Mouse (Mus musculus): Measurements from ENCODE around the gene Tspan4.
"Not testable (repeated sequence)": the region's sequence is repeated elsewhere in the genome, so short reads cannot be mapped to it uniquely, and the experiment has no call there.

Tspan4 gene

GRCm38 (mm10) chr7:141443081-141443821 is 31.8 kb upstream of the Tspan4 start:
- Histone ChIP-seq H3K4me3 (replicated peaks; ENCODE audit: low read length) (peak overlapping the region; percentile 87), H3K36me3 (ENCODE audit: insufficient read depth, low read length) (peaks cover 53% of the 10 kb centered on the region), H3K4me1 (replicated peaks; ENCODE audit: low read depth, low read length) (peaks cover 78% of the 10 kb centered on the region), H3K9me3 (ENCODE audit: low read length) (no peaks in the 10 kb centered on the region), H3K27me3 (ENCODE audit: insufficient read depth, low read length) (no peaks in the 10 kb centered on the region)
- TF ChIP-seq CTCF (conservative IDR thresholded peaks at IDR 0.05; ENCODE audit: low read length) (peak; percentile 51), POU5F1 (IDR thresholded peaks at IDR 0.05; ENCODE audit: borderline replicate concordance, low read length) (no peak)

- peaks cover 76% of the 10 kb centered on the region for H3K4me1 ChIP-seq (replicated peaks; ENCODE audit: low read depth, low read length)
- H3K36me3 ChIP-seq (ENCODE audit: insufficient read depth, low read length), result peaks cover 53% of the 10 kb centered on the region
- TF ChIP-seq CTCF (conservative IDR thresholded peaks at IDR 0.05; ENCODE audit: low read length) (no peak), POU5F1 (IDR thresholded peaks at IDR 0.05; ENCODE audit: borderline replicate concordance, low read length) (no peak), NANOG (IDR thresholded peaks at IDR 0.05; ENCODE audit: borderline replicate concordance, low read length) (no peak)
- peak within 1 kb of the TSS; percentile 87 for H3K4me3 ChIP-seq (replicated peaks; ENCODE audit: low read length)
- no peaks in the 10 kb centered on the region for H3K9me3 ChIP-seq (ENCODE audit: low read length)
- no peaks in the 10 kb centered on the region for H3K27me3 ChIP-seq (ENCODE audit: insufficient read depth, low read length)
Measured at GRCm38 (mm10) chr7:141443828-141444237, 31.2 kb upstream of the Tspan4 start, which contains the start of gene Pidd1. Gene Pidd1, minus strand, starts transcription at chr7:141444025.

- H3K36me3 ChIP-seq (ENCODE audit: insufficient read depth, low read length), result peaks cover 53% of the 10 kb centered on the region
- peaks cover 80% of the 10 kb centered on the region for H3K4me1 ChIP-seq (replicated peaks; ENCODE audit: low read depth, low read length)
- H3K27me3 ChIP-seq (ENCODE audit: insufficient read depth, low read length); H3K9me3 ChIP-seq (ENCODE audit: low read length): not testable (repeated sequence)
- peak overlapping the region; percentile 96 for H3K4me3 ChIP-seq (replicated peaks; ENCODE audit: low read length)
Measured at GRCm38 (mm10) chr7:141446374-141446773, 28.7 kb upstream of the Tspan4 start.

- Histone ChIP-seq H3K4me1 (replicated peaks; ENCODE audit: low read depth, low read length) (peaks cover 79% of the 10 kb centered on the region), H3K4me3 (replicated peaks; ENCODE audit: low read length) (peak within 1 kb of the TSS; percentile 96), H3K27me3 (ENCODE audit: insufficient read depth, low read length) (no peaks in the 10 kb centered on the region), H3K36me3 (ENCODE audit: insufficient read depth, low read length) (peaks cover 53% of the 10 kb centered on the region), H3K9me3 (ENCODE audit: low read length) (no peaks in the 10 kb centered on the region)
- TF ChIP-seq NANOG (IDR thresholded peaks at IDR 0.05; ENCODE audit: borderline replicate concordance, low read length) (no peak), CTCF (conservative IDR thresholded peaks at IDR 0.05; ENCODE audit: low read length) (no peak), POU5F1 (IDR thresholded peaks at IDR 0.05; ENCODE audit: borderline replicate concordance, low read length) (no peak)
Measured at GRCm38 (mm10) chr7:141447110-141447991, 27.7 kb upstream of the Tspan4 start, which contains the start of gene Rplp2. Gene Rplp2, plus strand, starts transcription at chr7:141447370.

GRCm38 (mm10) chr7:141451928-141452327 is 23.1 kb upstream of the Tspan4 start:
- H3K27me3 ChIP-seq (ENCODE audit: insufficient read depth, low read length), result peaks cover 7% of the 10 kb centered on the region
- TF ChIP-seq NANOG (IDR thresholded peaks at IDR 0.05; ENCODE audit: borderline replicate concordance, low read length) (no peak), POU5F1 (IDR thresholded peaks at IDR 0.05; ENCODE audit: borderline replicate concordance, low read length) (no peak), CTCF (conservative IDR thresholded peaks at IDR 0.05; ENCODE audit: low read length) (no peak)
- peaks cover 60% of the 10 kb centered on the region for H3K4me1 ChIP-seq (replicated peaks; ENCODE audit: low read depth, low read length)
- H3K36me3 ChIP-seq (ENCODE audit: insufficient read depth, low read length), result peaks cover 49% of the 10 kb centered on the region
- no peaks in the 10 kb centered on the region for H3K9me3 ChIP-seq (ENCODE audit: low read length)
- H3K4me3 ChIP-seq (replicated peaks; ENCODE audit: low read length), result no peak overlapping the region

GRCm38 (mm10) chr7:141453636-141454035 is 21.4 kb upstream of the Tspan4 start:
- TF ChIP-seq CTCF (conservative IDR thresholded peaks at IDR 0.05; ENCODE audit: low read length), result no peak
- no peak for TF ChIP-seq NANOG (IDR thresholded peaks at IDR 0.05; ENCODE audit: borderline replicate concordance, low read length)
- TF ChIP-seq POU5F1 (IDR thresholded peaks at IDR 0.05; ENCODE audit: borderline replicate concordance, low read length), result no peak
- Histone ChIP-seq H3K9me3 (ENCODE audit: low read length) (no peaks in the 10 kb centered on the region), H3K36me3 (ENCODE audit: insufficient read depth, low read length) (peaks cover 50% of the 10 kb centered on the region), H3K27me3 (ENCODE audit: insufficient read depth, low read length) (peaks cover 13% of the 10 kb centered on the region), H3K4me3 (replicated peaks; ENCODE audit: low read length) (no peak overlapping the region), H3K4me1 (replicated peaks; ENCODE audit: low read depth, low read length) (peaks cover 75% of the 10 kb centered on the region)

- H3K4me3 ChIP-seq (replicated peaks; ENCODE audit: low read length), result peak within 1 kb of the TSS; percentile 91
- peaks cover 40% of the 10 kb centered on the region for H3K36me3 ChIP-seq (ENCODE audit: insufficient read depth, low read length)
- H3K9me3 ChIP-seq (ENCODE audit: low read length), result no peaks in the 10 kb centered on the region
- TF ChIP-seq POU5F1 (IDR thresholded peaks at IDR 0.05; ENCODE audit: borderline replicate concordance, low read length) (no peak), CTCF (conservative IDR thresholded peaks at IDR 0.05; ENCODE audit: low read length) (no peak), NANOG (IDR thresholded peaks at IDR 0.05; ENCODE audit: borderline replicate concordance, low read length) (no peak)
- H3K27me3 ChIP-seq (ENCODE audit: insufficient read depth, low read length), result peaks cover 20% of the 10 kb centered on the region
- peaks cover 75% of the 10 kb centered on the region for H3K4me1 ChIP-seq (replicated peaks; ENCODE audit: low read depth, low read length)
Measured at GRCm38 (mm10) chr7:141454967-141455551, 20.0 kb upstream of the Tspan4 start, which contains the start of gene Pnpla2. Gene Pnpla2, plus strand, starts transcription at chr7:141455198.

GRCm38 (mm10) chr7:141455610-141456314 is 19.3 kb upstream of the Tspan4 start:
- H3K9me3 ChIP-seq (ENCODE audit: low read length), result no peaks in the 10 kb centered on the region
- H3K4me3 ChIP-seq (replicated peaks; ENCODE audit: low read length), result peak overlapping the region; percentile 91
- H3K4me1 ChIP-seq (replicated peaks; ENCODE audit: low read depth, low read length), result peaks cover 75% of the 10 kb centered on the region
- peaks cover 27% of the 10 kb centered on the region for H3K27me3 ChIP-seq (ENCODE audit: insufficient read depth, low read length)
- no peak for TF ChIP-seq CTCF (conservative IDR thresholded peaks at IDR 0.05; ENCODE audit: low read length)
- TF ChIP-seq POU5F1 (IDR thresholded peaks at IDR 0.05; ENCODE audit: borderline replicate concordance, low read length), result no peak
- no peak for TF ChIP-seq NANOG (IDR thresholded peaks at IDR 0.05; ENCODE audit: borderline replicate concordance, low read length)
- peaks cover 33% of the 10 kb centered on the region for H3K36me3 ChIP-seq (ENCODE audit: insufficient read depth, low read length)

All from E14TG2a.4 (cell line).